Comparison of ENCODE assay signal across 23 mouse cellular contexts in genomic region chr10:107649687-107650086, GRCm38 (mm10).
"Had no signal": no experiment of that assay in that cellular context is flagged by ENCODE, and none has a peak within 500 bp of the region (broad histone marks: within the 10 kb centered on the region; RNA-seq: fewer than 3 reads in every experiment).

No protein-coding gene starts in this region.

- H3K4me1 ChIP-seq: limb, embryonic 13.5 days; liver, embryonic 12.5 days; liver, embryonic 15.5 days; lung, embryonic 15.5 days; megakaryocyte, embryonic 14.5 days; midbrain, embryonic 10.5 days; neural tube, embryonic 12.5 days; neural tube, embryonic 15.5 days; stomach, embryonic 15.5 days had no signal

- H3K36me3 ChIP-seq: limb, embryonic 13.5 days; liver, embryonic 12.5 days; liver, embryonic 15.5 days; lung, embryonic 15.5 days; midbrain, embryonic 10.5 days; neural tube, embryonic 12.5 days; neural tube, embryonic 15.5 days; stomach, embryonic 15.5 days had no signal

- H3K4me2 ChIP-seq: limb, embryonic 13.5 days; liver, embryonic 12.5 days; liver, embryonic 15.5 days; lung, embryonic 15.5 days; neural tube, embryonic 12.5 days; neural tube, embryonic 15.5 days; stomach, embryonic 15.5 days had no signal

- H3K27ac ChIP-seq: kidney, postnatal 0 days; limb, embryonic 13.5 days; liver, embryonic 12.5 days; liver, embryonic 15.5 days; lung, embryonic 15.5 days; midbrain, embryonic 10.5 days; neural tube, embryonic 12.5 days; neural tube, embryonic 15.5 days; stomach, embryonic 15.5 days had no signal

- DNase-seq: kidney, adult 18-20 months; kidney, adult 9 months; kidney, postnatal 25 days; liver; lung, adult 18-20 months; lung, postnatal 10 days; lung, postnatal 36 days; midbrain, embryonic 14.5 days; spleen, adult 18-20 months; thymus, adult 18-20 months; thymus, postnatal 36 days had no signal

- ATAC-seq: inflammation-experienced regulatory T-cells, adult 6 months; intestine, embryonic 16.5 days; liver, embryonic 12.5 days had no signal

- H3K9ac ChIP-seq: limb, embryonic 13.5 days; liver, embryonic 12.5 days; liver, embryonic 15.5 days; lung, embryonic 15.5 days; neural tube, embryonic 12.5 days; neural tube, embryonic 15.5 days; stomach, embryonic 15.5 days had no signal

- H3K4me3 ChIP-seq: limb, embryonic 13.5 days; liver, embryonic 12.5 days; liver, embryonic 15.5 days; lung, embryonic 15.5 days; megakaryocyte, embryonic 14.5 days; midbrain, embryonic 10.5 days; neural tube, embryonic 12.5 days; neural tube, embryonic 15.5 days; stomach, embryonic 15.5 days had no signal

- H3K9me3 ChIP-seq: limb, embryonic 13.5 days; liver, embryonic 12.5 days; liver, embryonic 15.5 days; lung, embryonic 15.5 days; megakaryocyte, embryonic 14.5 days; midbrain, embryonic 10.5 days; neural tube, embryonic 12.5 days; neural tube, embryonic 15.5 days; stomach, embryonic 15.5 days had no signal

- H3K27me3 ChIP-seq: limb, embryonic 13.5 days; liver, embryonic 12.5 days; liver, embryonic 15.5 days; lung, embryonic 15.5 days; megakaryocyte, embryonic 14.5 days; neural tube, embryonic 12.5 days; neural tube, embryonic 15.5 days; stomach, embryonic 15.5 days had no signal
